Mouse (Mus musculus) liver, embryonic 14.5 days (tissue): ENCODE measurements around the gene Ncbp3.

Experiments used
- CTCF ChIP-seq: IDR thresholded peaks from 2 replicates; pipeline ENCODE4 v1.5.1; 2016; ENCODE audit warnings: antibody characterized with exemption, low read depth, control low read depth
- EP300 ChIP-seq: IDR thresholded peaks from 2 replicates; pipeline ENCODE4 v1.6.1; 2016; ENCODE audit warnings: antibody characterized with exemption, low read depth

- TF ChIP-seq CTCF (no peak), EP300 (no peak)
Observed at GRCm38 (mm10) chr11:73036077-73036476, 11.5 kb upstream of the Ncbp3 start.
